In genomic region chr8:123021259-123021658, GRCm38 (mm10) we compare ENCODE assay signal across 8 mouse cellular contexts. TPM values are rescaled to one million over a fixed set of nuclear protein-coding genes. Genes with fewer than 3 reads are reported as not detected.
DNase-seq lines count a peak whose midpoint lies in the region; ATAC-seq and TF ChIP-seq lines count a peak whose summit lies in the region.
"Had no signal": no experiment of that assay in that cellular context is flagged by ENCODE, and none has a peak within 500 bp of the region (broad histone marks: within the 10 kb centered on the region; RNA-seq: fewer than 3 reads in every experiment).

No protein-coding gene starts in this region.

- TF ChIP-seq CTCF in cerebellum, adult 2 months (IDR thresholded peaks at IDR 0.05; ENCODE audit: borderline replicate concordance, insufficient read depth, low read depth, low read length), result no peak

- TF ChIP-seq POLR2A in cerebellum, adult 2 months (IDR thresholded peaks at IDR 0.05; ENCODE audit: borderline replicate concordance, insufficient read depth, low read length), result no peak

- no peak for ATAC-seq in liver, embryonic 11.5 days (replicated peaks; ENCODE audit: low FRiP score)
- ATAC-seq in embryonic facial prominence, embryonic 14.5 days (ENCODE audit: low read depth), result 0 out of 2 replicates have a peak, but pooled peaks have one; percentile 58
- peak; percentile 70 for ATAC-seq in liver, embryonic 16.5 days (ENCODE audit: low read depth)
- ATAC-seq: forebrain, embryonic 13.5 days had no signal

- no peak overlapping the region for H3K27ac ChIP-seq in liver, embryonic 11.5 days (ENCODE audit: low read depth, low read length)
- peak overlapping the region; percentile 59; the same call in 1 of the 2 replicates for H3K27ac ChIP-seq in embryonic facial prominence, embryonic 14.5 days (replicated peaks; ENCODE audit: low read depth, low read length)
- 0 out of 2 replicates have a peak overlapping the region, but pooled peaks have one; percentile 8 for H3K27ac ChIP-seq in liver, embryonic 16.5 days (ENCODE audit: low read length)
- no peak overlapping the region for H3K27ac ChIP-seq in cerebellum, adult 2 months (ENCODE audit: insufficient read depth, low read length)
- H3K27ac ChIP-seq: forebrain, embryonic 13.5 days had no signal

- H3K4me3 ChIP-seq in liver, embryonic 11.5 days (ENCODE audit: low read depth, low read length), result no peak overlapping the region
- no peak overlapping the region for H3K4me3 ChIP-seq in embryonic facial prominence, embryonic 14.5 days (ENCODE audit: low read depth, low read length)
- H3K4me3 ChIP-seq in liver, embryonic 16.5 days (ENCODE audit: low read depth, low read length), result no peak overlapping the region
- no peak overlapping the region for H3K4me3 ChIP-seq in cerebellum, adult 2 months (replicated peaks; ENCODE audit: insufficient read depth, low read depth, low read length)
- H3K4me3 ChIP-seq: forebrain, embryonic 13.5 days had no signal

- no peak overlapping the region for H3K9ac ChIP-seq in liver, embryonic 11.5 days (ENCODE audit: low read depth, low read length)
- H3K9ac ChIP-seq in embryonic facial prominence, embryonic 14.5 days (ENCODE audit: low read depth, low read length), result no peak overlapping the region
- no peak overlapping the region for H3K9ac ChIP-seq in liver, embryonic 16.5 days (ENCODE audit: low read depth, low read length)
- H3K9ac ChIP-seq: forebrain, embryonic 13.5 days had no signal

- H3K36me3 ChIP-seq in liver, embryonic 11.5 days (ENCODE audit: control insufficient read depth, insufficient read depth, low read length), result no peaks in the 10 kb centered on the region; the same call in none of the 2 replicates
- peaks cover 13% of the 10 kb centered on the region for H3K36me3 ChIP-seq in embryonic facial prominence, embryonic 14.5 days (ENCODE audit: control insufficient read depth, insufficient read depth, low read length)
- H3K36me3 ChIP-seq in liver, embryonic 16.5 days (ENCODE audit: control insufficient read depth, insufficient read depth), result no peaks in the 10 kb centered on the region

- H3K27me3 ChIP-seq in liver, embryonic 11.5 days (replicated peaks; ENCODE audit: control insufficient read depth, insufficient read depth, low read length), result no peaks in the 10 kb centered on the region
- H3K27me3 ChIP-seq in embryonic facial prominence, embryonic 14.5 days (replicated peaks; ENCODE audit: control insufficient read depth, insufficient read depth, low read length), result no peaks in the 10 kb centered on the region
- no peaks in the 10 kb centered on the region for H3K27me3 ChIP-seq in liver, embryonic 16.5 days (ENCODE audit: control insufficient read depth, insufficient read depth, low read depth, low read length)
- no peaks in the 10 kb centered on the region for H3K27me3 ChIP-seq in cerebellum, adult 2 months (ENCODE audit: control insufficient read depth, insufficient read depth, low read length)
- H3K27me3 ChIP-seq: forebrain, embryonic 13.5 days had no signal

- no peaks in the 10 kb centered on the region for H3K9me3 ChIP-seq in liver, embryonic 11.5 days (ENCODE audit: control insufficient read depth, low read length)
- H3K9me3 ChIP-seq in embryonic facial prominence, embryonic 14.5 days (ENCODE audit: control insufficient read depth, low read length), result no peaks in the 10 kb centered on the region
- no peaks in the 10 kb centered on the region for H3K9me3 ChIP-seq in liver, embryonic 16.5 days (replicated peaks; ENCODE audit: control insufficient read depth, low read length)
- H3K9me3 ChIP-seq: forebrain, embryonic 13.5 days had no signal

- no peak overlapping the region for H3K4me2 ChIP-seq in liver, embryonic 11.5 days
- H3K4me2 ChIP-seq in embryonic facial prominence, embryonic 14.5 days (ENCODE audit: low read depth, low read length), result no peak overlapping the region
- H3K4me2 ChIP-seq in liver, embryonic 16.5 days (ENCODE audit: low read depth, low read length), result no peak overlapping the region
- H3K4me2 ChIP-seq: forebrain, embryonic 13.5 days had no signal

- DNase-seq in liver, result peak; percentile 26
- no peak for DNase-seq in liver, embryonic 11.5 days (ENCODE audit: low spot score)
- DNase-seq in embryonic facial prominence, embryonic 14.5 days (ENCODE audit: low spot score), result peak; percentile 75
- DNase-seq in urinary bladder, postnatal 36 days (ENCODE audit: low spot score in 2 of 2), result peak; percentile 68 to 73
- DNase-seq in cerebellum, adult 2 months, result no peak
- DNase-seq in left cerebral cortex, adult 18-20 months (ENCODE audit: low spot score in 2 of 2), result no peak

- peaks cover 22% of the 10 kb centered on the region for H3K4me1 ChIP-seq in liver, embryonic 11.5 days (replicated peaks; ENCODE audit: control insufficient read depth, insufficient read depth, low read length)
- H3K4me1 ChIP-seq in embryonic facial prominence, embryonic 14.5 days (ENCODE audit: control insufficient read depth, insufficient read depth, low read length), result peaks cover 15% of the 10 kb centered on the region; the same call in 1 of the 2 replicates
- peaks cover 38% of the 10 kb centered on the region for H3K4me1 ChIP-seq in liver, embryonic 16.5 days (ENCODE audit: control insufficient read depth, low read depth, low read length)
- peaks cover 22% of the 10 kb centered on the region for H3K4me1 ChIP-seq in cerebellum, adult 2 months (ENCODE audit: control insufficient read depth, insufficient read depth, low read length)

- 69% methylated on average over 1 of the region's 1 CpGs for WGBS in liver, embryonic 11.5 days
- WGBS in embryonic facial prominence, embryonic 14.5 days, result 53% methylated on average over 1 of the region's 1 CpGs
- 56% methylated on average over 1 of the region's 1 CpGs for WGBS in liver, embryonic 16.5 days (ENCODE audit: insufficient replicate concordance)
- 74% methylated on average over 1 of the region's 1 CpGs for WGBS in cerebellum, adult 2 months

RNA-seq across cellular contexts. Expression of gene Ankrd11, which starts 20.8 kb away (rescaled TPM):
- 49.2 and 53.8 TPM in 2 replicates for polyA plus RNA-seq in liver, embryonic 11.5 days (2014; fragmentation: Nextera tagmentation; extraction: Ambion mirVana)
- polyA plus RNA-seq in embryonic facial prominence, embryonic 14.5 days (2014; fragmentation: Nextera tagmentation; extraction: Ambion mirVana), result 53.5 and 55.0 TPM in 2 replicates
- 7.8 and 8.6 TPM in 2 replicates for polyA plus RNA-seq in liver, embryonic 16.5 days (2015; fragmentation: Nextera tagmentation; extraction: Ambion mirVana)
- polyA plus RNA-seq in cerebellum, adult 2 months (2012; rRNA removed), result 104 and 105 TPM in 2 replicates
- 100 to 1,000 TPM; 154 to 164 TPM for total RNA-seq in left cerebral cortex, adult 18-20 months (2021)

RNA-seq across cellular contexts. Expression of gene Spg7, which starts 41.5 kb away (rescaled TPM):
- polyA plus RNA-seq in liver, embryonic 11.5 days (2014; fragmentation: Nextera tagmentation; extraction: Ambion mirVana), result 41.3 and 46.0 TPM in 2 replicates
- polyA plus RNA-seq in embryonic facial prominence, embryonic 14.5 days (2014; fragmentation: Nextera tagmentation; extraction: Ambion mirVana), result 36.5 and 41.2 TPM in 2 replicates
- 19.9 and 20.7 TPM in 2 replicates for polyA plus RNA-seq in liver, embryonic 16.5 days (2015; fragmentation: Nextera tagmentation; extraction: Ambion mirVana)
- 103 and 104 TPM in 2 replicates for polyA plus RNA-seq in cerebellum, adult 2 months (2012; rRNA removed)
- total RNA-seq in left cerebral cortex, adult 18-20 months (2021), result 10 to 100 TPM; 56.2 to 66.7 TPM

Comparison
In these comparisons a context has a peak if more than half of its experiments do, and no peak if none do; other contexts are left out.
1. DNase-seq: peak in liver (single experiment), embryonic facial prominence, embryonic 14.5 days (single experiment) and urinary bladder, postnatal 36 days (2 of 2); none in liver, embryonic 11.5 days (single experiment), cerebellum, adult 2 months (0 of 2) and left cerebral cortex, adult 18-20 months (0 of 2).
2. H3K27ac ChIP-seq: peak in embryonic facial prominence, embryonic 14.5 days (single experiment) and liver, embryonic 16.5 days (single experiment); none in liver, embryonic 11.5 days (single experiment) and cerebellum, adult 2 months (single experiment).